Mouse (Mus musculus): Measurements from ENCODE around the gene Anp32a.

Anp32a gene

GRCm38 (mm10) chr9:62346388-62346679, 5.2 kb downstream of the Anp32a start:
- DNase-seq (ENCODE audit: low read depth) = peak; percentile 22

GRCm38 (mm10) chr9:62347201-62347600, 6.1 kb downstream of the Anp32a start:
- DNase-seq (ENCODE audit: low read depth) = no peak

GRCm38 (mm10) chr9:62348050-62348449, 7.0 kb downstream of the Anp32a start:
- no peak for DNase-seq (ENCODE audit: low read depth)

GRCm38 (mm10) chr9:62348467-62348985, 7.4 kb downstream of the Anp32a start:
- DNase-seq (ENCODE audit: low read depth) = no peak

GRCm38 (mm10) chr9:62349250-62349649, 8.2 kb downstream of the Anp32a start:
- peak; percentile 72 for DNase-seq (ENCODE audit: low read depth)

- DNase-seq (ENCODE audit: low read depth) = peak; percentile 15
Observed at GRCm38 (mm10) chr9:62350721-62351120, 9.6 kb downstream of the Anp32a start.

GRCm38 (mm10) chr9:62351200-62351599, 10.1 kb downstream of the Anp32a start:
- peak; percentile 36 for DNase-seq (ENCODE audit: low read depth)

- peak; percentile 71 for DNase-seq (ENCODE audit: low read depth)
Observed at GRCm38 (mm10) chr9:62353784-62354183, 12.7 kb downstream of the Anp32a start.

GRCm38 (mm10) chr9:62354838-62355719, 14.0 kb downstream of the Anp32a start:
- no peak for DNase-seq (ENCODE audit: low read depth)

GRCm38 (mm10) chr9:62355763-62356162, 14.7 kb downstream of the Anp32a start:
- DNase-seq (ENCODE audit: low read depth) = no peak

- DNase-seq (ENCODE audit: low read depth) = no peak
Observed at GRCm38 (mm10) chr9:62357593-62357992, 16.5 kb downstream of the Anp32a start.

GRCm38 (mm10) chr9:62358851-62359250, 17.8 kb downstream of the Anp32a start:
- no peak for DNase-seq (ENCODE audit: low read depth)

- DNase-seq (ENCODE audit: low read depth) = no peak
Observed at GRCm38 (mm10) chr9:62360889-62361288, 19.8 kb downstream of the Anp32a start.

- no peak for DNase-seq (ENCODE audit: low read depth)
Observed at GRCm38 (mm10) chr9:62362835-62363385, 21.8 kb downstream of the Anp32a start.

- peak; percentile 84 for DNase-seq (ENCODE audit: low read depth)
Observed at GRCm38 (mm10) chr9:62363619-62364018, 22.5 kb downstream of the Anp32a start.

- no peak for DNase-seq (ENCODE audit: low read depth)
Observed at GRCm38 (mm10) chr9:62364216-62364615, 23.1 kb downstream of the Anp32a start.

GRCm38 (mm10) chr9:62364831-62365230, 23.7 kb downstream of the Anp32a start:
- DNase-seq (ENCODE audit: low read depth) = no peak

GRCm38 (mm10) chr9:62365326-62366080, 24.4 kb downstream of the Anp32a start:
- no peak for DNase-seq (ENCODE audit: low read depth)

- DNase-seq (ENCODE audit: low read depth) = no peak
Observed at GRCm38 (mm10) chr9:62366478-62367458, 25.7 kb downstream of the Anp32a start.

- no peak for DNase-seq (ENCODE audit: low read depth)
Observed at GRCm38 (mm10) chr9:62367510-62368071, 26.5 kb downstream of the Anp32a start.

GRCm38 (mm10) chr9:62368256-62368905, 27.3 kb downstream of the Anp32a start:
- DNase-seq (ENCODE audit: low read depth) = no peak
